Mouse (Mus musculus) lung, postnatal 25 days (tissue): ENCODE results near the gene Atcay.
"Not testable (repeated sequence)": the region's sequence is repeated elsewhere in the genome, so short reads cannot be mapped to it uniquely, and the experiment has no call there.

Experiments used
- DNase-seq: peaks from one replicate; pipeline ENCODE4 v3.0.0; 2022; ENCODE audit warnings: low spot score

The Atcay gene

DNA sequence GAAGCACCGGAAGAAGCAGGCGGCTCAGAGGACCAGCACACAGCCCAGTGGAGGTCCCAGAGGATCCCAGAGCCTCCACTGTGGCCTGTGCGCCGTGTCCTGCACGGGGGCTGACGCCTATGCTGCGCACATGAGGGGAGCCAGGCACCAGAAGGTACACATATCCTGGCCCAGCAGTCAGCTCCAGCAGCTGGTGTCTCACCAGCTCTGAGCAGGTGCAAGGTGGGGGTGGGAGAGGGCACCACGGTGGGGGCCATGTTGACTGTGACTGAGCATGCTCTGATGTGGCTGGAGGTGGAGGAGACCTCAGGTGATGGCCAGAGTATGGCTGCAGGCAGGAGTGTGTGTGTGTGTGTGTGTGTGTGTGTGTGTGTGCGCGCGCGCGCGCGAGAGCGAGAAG lies 11.4 kb upstream of the Atcay start:
- DNase-seq, result no peak

DNA sequence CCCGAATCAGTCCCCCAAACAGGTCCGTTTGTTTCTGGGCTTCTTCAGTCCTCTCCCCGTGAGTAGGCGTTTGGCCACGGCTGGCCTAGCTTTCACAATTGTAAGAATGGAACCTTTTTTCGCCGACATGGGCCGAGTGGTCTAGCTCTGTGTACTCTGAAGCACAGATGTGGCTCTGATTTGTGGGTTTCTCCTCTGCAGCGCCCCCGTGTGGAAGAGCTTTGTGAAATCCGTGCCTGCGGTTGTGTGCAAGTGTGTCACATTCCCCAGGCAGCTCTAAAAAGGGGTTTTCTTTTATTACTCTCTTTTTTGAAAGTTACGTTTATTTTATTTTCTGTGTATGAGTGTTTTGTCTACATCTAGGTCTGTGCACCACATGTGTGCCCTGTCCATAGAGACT lies 10.2 kb upstream of the Atcay start:
- DNase-seq, result peak; percentile 35

DNA sequence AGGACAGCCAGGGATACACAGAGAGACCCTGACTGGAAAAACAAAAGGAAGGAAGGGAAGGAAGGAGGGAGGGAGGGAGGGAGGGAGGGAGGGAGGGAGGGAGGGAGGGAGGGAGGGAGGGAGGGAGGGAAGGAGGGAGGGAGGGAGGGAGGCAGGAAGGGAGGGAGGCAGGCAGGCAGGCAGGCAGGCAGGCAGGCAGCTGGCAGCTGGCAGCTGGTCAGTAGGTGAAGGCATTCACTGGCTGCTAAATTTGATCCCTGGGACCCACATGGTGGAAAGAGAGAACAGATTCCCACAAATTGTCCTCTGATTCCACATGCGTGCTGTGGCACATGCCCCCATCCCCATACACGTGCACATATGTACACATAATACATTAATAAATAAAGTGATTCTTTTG lies 8.0 kb upstream of the Atcay start:
- DNase-seq, result no peak

DNA sequence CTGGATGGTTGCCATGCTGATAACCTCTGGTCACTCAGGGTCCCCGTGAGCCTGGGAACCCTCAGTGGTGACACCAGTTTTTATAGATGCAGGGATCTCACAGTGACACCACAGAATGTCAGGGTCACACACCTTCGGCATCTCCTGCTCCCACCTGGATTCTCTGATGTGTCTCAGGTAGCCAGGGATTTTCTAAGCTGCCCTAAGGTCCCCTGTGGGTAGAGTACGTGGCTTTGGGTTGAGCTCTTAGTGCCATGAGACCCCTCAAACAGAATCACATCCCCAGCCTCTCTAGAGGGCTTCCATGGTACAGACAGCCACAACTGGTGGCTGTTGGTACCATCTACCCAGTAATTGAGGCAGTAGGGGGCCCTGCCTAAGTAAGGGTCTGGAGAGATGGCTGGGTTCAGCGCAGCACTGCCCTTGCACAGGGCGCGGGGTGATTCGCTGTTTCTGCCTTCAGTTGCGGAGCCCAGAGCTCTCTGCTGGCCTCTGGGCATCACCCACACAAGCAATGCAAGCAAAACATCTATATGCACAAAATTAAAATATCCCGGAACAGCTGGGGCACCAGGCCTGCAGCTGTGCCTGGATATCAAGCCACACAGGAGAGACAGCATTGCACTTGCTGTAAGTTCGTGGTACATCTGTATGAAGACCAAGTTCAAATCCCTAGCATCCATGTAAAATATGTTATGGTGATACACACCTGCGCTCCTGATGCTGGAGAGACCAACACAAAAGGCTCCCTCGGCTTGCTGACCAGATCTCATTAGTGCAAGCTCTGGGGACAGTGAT lies 6.0 kb upstream of the Atcay start:
- no peak for DNase-seq

DNA sequence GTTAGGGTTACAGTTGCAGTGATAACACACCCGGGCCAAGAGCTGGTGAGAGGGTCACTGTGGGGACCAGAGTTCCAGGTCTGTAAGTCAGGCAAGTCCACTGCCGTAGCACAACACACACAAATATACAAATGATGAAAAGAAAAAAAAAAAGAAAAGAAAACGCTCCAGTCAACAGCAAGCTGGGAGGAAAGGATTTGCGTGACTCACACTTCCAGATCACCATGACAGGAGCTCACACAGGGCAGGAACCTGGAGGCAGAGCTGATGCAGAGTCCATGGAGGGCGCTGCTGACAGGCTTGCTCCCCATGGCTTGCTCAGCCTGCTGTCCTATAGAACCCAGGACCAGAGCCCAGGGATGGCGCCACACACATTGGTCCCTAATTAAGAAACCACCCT lies 3.6 kb upstream of the Atcay start:
- no peak for DNase-seq

DNA sequence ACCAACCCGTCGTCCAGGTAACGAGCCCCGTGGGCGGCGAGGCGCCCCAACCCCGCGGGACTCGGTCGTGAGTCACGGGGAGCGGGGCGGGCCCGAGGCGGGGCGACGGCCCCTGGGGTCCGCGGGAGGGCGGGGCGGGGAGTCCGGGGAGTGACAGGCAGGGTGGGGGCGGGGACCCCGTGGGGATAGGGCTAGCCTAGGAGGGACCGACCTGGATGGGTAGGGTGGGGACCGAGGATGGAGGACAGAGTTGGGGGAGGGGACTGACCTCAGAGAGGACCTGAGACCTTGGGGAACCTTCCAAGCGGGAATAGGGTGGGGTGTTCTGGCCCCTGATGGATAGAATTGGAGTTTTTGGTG lies 2.6 kb upstream of the Atcay start:
- DNase-seq, result no peak

DNA sequence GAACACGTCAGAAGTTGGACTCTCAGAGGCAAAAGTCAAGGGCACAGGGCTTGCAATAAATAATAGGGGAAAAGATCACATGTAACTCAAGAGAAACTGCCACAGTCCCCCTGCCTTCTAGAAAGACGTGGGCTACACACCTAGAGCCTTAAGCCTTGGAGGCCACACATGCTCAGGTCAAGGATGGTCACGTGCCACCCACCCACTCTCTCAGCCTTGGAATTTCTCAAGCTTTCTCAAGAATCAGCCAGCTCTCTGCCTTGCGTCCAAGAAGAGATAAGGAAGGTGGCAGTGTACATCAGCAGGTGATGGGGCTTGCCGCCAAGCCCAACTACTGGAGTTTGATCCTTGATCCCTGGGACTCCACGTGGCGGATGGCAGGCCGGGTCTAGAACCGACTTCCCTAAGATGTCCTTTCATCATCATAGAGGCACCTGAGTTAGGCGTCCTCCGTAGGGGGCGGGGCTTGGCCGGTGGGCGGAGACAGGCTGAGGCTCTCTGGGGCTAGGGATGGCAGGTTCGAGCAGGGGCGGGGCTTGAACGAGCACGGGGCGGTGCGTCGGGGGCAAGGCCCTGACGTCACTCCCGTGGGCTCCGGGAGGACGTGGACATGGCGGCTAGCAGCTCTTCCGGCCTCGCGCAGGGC lies 2.1 kb upstream of the Atcay start, which contains the start of gene Zfr2:
Zfr2 (plus strand) TSS at position 576 of the 646 bp plus-strand sequence.
- peak; percentile 93 for DNase-seq

DNA sequence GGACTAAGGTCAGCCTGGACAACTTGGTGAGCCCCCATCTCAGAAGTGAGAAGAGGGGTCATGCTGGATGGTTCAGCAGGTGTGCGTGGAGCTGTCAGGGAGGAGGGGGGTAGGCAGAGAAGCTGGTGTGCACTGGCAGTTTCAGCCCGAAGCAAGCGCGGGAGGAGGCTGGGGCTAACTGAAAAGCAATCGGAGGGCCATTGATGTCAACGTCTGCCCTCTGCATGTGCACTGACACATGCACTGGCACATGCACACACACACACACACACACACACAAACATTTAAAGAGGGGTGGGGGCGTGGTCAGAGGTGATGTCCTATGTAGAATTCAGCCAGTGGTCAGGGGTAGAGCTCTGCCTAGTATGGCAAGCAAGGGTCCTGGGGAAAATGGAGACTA lies 803 bp upstream of the Atcay start:
- no peak for DNase-seq

DNA sequence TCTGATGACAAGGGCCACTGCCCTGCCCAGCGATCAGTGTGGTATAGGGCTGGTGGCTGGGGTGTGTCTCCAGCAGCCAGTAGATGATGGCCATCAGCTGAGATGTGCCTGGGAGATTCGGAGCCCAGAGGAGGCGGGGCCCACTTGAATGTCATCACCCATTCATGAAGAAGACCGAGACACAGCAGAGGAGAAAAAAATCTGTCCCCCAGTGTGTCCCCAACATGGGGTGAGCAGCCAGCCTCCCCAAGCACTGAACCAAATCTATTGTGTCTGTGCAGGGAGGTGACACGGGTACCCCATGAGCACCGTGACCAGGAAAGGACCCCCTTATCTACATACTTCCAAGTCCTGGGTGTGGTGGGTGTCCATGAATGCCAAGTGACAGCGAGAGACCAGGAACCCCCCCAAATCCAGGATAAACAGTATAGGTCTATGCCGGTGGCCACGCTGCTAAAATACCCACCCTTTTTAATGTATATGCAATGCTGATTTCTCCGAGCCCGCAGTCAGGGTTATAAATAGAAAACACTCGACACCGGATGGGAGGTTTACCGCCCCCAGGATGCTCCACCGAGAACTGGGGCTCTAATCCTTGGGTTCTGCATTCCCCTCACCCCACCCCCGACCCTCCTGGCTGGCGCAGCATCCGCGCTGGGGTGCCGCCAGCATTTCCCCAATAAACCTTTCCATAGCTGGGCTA lies 747 bp downstream of the Atcay start:
- DNase-seq, result no peak

DNA sequence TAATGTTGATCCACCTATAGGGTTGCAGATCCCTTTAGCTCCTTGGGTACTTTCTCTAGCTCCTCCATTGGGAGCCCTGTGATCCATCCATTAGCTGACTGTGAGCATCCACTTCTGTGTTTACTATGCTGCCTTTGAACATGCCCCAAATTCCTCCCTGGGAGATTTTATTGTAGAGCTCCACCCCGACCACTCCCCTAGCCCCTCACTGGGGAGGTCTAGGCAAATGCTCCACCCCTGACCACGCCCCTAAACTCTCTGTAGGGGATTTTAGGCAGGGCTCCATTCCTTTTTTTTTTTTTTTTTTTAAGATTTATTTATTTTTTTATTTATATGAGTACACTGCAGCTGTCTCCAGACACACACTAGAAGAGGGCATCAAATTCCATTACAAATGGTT lies 6.9 kb downstream of the Atcay start:
- DNase-seq, result not testable (repeated sequence)

DNA sequence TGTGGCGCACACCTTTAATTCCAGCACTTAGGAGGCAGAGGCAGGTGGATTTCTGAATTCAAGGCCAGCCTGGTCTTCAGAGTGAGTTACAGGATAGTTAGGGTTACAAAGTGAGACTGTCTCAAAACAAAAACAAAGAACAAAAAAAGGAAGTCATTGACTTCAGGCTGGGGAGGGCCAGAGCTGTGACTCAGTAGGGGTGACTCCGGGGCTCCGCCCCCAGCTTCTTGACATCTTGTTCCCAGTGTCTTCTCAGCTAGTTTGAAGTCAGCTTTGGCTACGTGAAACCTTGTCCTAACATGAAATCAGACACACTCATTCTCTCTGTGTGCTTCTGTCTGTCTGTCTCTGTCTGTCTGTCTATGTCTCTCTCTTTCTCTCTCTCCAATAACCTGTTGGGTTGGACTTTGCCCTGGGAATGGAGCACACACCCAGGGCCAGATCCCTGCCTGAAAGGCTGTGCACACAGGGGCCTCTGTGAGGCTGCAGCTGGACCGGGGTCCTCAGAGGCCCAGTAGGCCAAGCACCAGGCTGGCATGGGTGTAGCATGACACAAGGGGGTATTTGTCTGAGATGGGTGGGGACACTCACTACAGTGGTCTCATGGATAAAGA lies 9.1 kb downstream of the Atcay start:
- no peak for DNase-seq

DNA sequence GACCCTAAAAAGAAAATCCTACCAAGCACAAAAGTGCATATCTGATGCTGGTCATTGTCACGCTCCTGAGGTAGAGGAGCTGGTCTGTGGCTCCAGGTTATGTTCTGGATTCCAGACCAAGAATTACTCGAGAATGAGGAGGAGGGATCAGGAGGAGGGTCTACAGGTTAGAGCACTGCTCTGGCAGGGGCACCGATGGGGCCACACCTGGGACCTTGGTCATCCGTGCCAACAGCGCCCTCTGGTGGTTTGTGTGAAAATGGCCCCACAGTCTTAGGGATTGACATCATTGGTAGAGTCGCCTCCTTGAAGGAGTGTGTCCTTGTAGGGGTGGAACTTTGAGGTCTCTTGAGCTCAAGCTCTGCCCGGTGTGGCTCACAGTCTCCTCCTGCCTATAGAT lies 12.7 kb downstream of the Atcay start:
- peak; percentile 73 for DNase-seq

DNA sequence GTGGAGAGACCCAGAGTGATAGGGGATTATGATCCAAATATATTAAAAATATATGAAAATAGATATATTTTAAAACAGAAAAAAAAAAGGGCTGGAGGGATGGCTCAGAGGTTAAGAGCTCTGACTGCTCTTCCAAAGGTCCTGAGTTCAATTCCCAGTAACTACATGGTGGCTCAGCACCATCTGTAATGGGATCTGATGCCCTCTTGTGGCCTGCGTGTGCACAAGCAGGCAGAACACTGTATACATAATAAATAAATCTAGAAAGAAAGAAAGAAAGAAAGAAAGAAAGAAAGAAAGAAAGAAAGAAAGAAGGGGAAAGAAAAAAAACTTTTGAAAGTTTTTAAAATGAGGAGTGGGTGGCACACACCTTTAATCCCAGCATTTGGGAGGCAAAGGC lies 13.4 kb downstream of the Atcay start:
- DNase-seq, result peak; percentile 30

DNA sequence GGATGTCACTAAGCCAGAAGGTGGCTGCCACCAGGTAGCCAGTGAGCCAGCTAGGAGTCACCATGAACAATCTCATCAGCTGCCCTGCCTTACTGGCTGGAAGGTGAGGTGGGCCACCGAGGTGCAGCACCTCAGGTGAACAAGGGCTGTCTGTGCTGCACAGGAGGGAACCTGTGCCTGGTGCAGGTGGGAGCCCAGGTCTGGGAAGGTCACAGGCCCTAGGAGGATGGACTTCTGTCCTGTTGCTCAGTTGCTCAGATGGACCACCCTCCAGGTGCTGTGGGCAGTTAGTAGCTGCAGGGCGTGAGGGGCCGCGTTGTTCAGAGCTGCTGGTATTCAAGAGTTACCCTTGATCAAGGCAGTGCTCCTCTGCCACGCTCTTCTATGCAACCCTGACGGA lies 13.8 kb downstream of the Atcay start:
- DNase-seq, result no peak

DNA sequence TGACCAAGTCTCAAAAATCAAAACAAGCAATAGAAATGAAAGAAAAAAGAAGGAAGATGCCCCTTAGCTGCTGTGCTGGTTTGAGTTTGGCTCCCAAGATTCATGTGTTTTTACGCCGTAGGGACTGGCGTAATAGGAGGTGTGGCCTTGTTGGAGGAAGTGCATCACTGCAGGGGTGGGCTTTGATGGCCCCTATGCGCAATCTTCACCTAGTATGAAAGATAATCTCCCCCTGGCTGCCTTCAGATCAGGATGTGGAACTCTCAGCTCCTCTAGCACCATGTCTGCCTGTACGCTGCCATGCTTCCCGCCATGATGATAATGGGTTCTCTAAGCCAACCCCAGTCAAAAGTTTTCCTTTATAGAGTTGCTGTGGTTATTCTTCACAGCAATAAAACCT lies 14.4 kb downstream of the Atcay start:
- no peak for DNase-seq

DNA sequence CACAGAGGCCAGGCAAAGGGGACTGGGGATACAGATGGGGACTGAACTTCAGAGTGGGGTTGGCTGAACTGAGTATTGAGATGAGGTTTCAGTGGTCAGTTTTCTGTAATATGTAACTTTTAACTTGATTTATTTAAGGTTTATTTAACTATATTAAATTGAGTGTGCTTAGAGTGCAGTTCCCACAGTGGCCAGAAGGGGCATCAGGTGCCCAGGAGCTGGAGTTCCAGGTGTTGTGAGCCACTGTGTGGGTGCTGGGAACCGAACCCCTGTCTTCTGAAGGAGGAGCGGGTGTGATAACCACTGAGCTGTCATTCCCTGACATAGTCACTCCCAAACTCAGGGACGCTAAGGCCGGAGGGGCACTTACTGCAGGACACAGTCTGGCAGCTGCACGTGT lies 20.5 kb downstream of the Atcay start:
- no peak for DNase-seq

DNA sequence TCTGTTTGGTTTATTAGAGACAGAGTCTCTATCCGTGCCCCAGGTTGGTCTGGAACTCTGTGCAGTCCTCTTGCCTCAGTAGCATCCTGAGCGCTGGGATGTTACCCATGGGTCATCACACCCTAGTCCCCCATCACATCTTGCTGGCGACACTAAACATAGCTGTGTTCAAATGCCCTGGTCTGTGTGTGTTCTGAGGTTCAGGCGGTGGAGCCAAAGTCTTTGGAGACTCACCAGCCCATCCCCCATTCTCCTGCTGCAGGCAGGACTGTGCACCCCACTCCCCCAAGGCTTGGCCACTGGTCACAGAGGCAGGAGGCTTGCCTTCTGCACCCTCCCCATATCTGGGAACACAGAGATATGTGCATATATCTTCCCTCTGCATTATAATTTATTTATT lies 26.5 kb downstream of the Atcay start:
- no peak for DNase-seq

DNA sequence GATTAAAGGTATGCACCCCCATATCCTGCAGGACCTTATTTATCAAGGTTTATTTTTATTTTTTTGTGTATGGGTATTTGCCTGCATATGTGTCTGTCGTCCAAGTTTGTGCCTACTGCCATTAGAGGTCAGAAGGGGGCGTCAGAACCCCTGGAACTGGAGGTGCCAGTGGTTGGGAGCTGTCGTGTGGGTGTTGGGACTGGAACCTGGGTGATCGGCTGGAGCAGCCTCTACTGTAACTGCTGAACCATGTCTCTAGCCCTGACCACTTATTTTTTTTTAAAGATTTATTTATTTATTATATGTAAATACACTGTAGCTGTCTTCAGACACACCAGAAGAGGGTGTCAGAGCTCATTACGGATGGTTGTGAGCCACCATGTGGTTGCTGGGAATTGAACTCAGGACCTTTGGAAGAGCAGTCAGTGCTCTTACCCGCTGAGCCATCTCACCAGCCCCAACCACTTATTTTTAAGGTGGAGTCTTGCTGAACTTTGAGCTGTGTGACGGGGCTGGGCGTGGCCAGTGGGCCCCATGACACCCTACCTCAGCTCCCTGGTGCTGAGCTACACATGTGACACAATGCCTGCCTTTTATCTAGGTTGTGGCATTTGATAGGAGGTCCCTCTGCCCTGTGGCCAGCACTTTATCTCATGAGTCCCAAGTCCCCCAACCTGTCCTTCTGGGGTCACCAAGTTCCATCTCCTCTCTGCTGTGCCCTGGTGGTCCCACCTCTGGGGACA lies 27.5 kb downstream of the Atcay start:
- DNase-seq, result no peak

DNA sequence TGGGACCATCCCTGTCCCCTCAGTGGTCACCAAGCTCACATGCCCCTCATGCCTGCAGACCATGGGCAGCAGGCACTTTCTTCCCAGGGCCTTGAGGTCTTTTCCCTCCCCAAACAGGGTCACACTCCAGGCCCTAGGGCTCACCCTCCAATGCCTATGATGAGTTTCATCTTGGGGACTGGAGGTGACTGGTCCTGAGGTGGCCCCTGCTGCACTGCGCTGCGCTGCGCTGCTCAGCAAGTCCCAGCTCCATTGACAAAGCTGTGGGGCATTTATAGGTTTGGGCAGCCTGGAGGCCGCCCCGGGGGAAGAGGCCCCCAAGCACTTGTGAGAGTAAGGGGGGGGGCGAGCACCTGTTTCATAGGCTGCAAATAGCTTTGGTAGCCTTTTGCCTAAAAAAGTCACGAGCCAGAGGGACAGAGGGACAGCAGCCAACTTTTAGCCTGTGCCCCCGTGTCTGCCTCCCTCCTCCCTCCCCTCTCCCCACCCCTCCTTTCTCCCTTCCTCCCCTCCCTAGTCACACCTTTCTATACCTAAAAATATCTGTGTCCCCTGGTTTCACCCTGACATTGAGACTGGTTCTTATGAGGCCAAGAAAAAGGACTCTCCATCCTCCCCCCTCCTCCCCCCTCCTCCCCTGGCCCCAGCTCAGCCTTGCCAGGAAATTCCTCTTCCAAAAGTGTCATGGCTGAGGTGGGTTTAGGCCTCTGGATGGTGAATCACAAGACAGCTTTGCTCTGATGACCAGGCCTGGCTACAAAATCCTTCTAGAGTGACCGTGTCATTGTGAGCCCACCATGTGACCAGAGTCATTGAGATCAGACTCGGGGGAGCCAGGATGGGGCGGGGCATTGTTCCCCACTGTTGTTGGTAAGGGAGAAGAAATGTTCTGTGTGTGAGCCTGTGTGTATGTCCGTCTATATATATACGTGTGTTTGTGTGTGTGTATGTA lies 28.6 kb downstream of the Atcay start, which contains the start of gene Nmrk2:
Nmrk2 (minus strand) TSS at position 245 of the 952 bp plus-strand sequence.
- DNase-seq, result no peak

DNA sequence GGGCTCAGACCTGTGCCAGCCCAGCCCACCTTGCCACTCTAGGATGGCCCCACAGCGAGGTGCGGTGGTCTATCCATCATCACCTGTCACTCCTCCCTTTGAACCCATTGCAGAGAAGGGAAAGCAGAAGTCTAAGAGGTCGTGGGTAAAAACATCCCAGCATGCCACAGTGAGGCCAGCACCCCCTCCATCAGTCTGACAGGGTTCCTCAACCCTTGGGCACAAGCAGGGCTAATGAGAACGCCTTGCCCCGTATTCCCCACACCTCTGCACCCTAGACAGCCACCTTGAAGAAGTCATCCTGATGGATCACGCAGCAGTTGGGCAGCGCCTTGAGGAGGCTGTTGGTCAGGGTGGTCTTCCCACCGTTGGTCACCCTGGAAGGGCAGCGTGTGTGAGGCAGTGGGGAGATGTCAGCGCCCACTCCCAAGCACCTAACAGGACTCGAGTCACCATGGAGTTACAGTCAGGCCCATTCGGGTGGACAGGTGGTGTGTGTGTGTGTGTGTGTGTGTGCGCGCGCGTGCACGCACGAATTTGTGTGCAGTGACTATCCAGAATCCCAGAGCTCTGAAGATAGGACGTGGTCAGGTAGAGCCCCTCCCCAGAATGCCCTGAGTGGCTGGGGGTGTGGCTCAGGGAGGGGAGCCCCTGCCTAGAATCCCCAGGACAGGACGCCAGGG lies 29.9 kb downstream of the Atcay start:
- no peak for DNase-seq
